Mouse (Mus musculus): ENCODE measurements at regions not wholly inside any gene's neighbourhood (a gene's known extent, or its start where the extent isn't known, plus 50 kb on each side); places are given as distances from the start of the nearest gene placed in this dataset.

- Histone ChIP-seq H3K27ac (no peak overlapping the region), H3K36me3 (no peaks in the 10 kb centered on the region), H3K4me1 (peaks cover 16% of the 10 kb centered on the region), H3K9me3 (no peaks in the 10 kb centered on the region), H3K4me3 (no peak overlapping the region), H3K27me3 (ENCODE audit: insufficient read depth, poor library complexity, severe bottlenecking) (peaks cover 45% of the 10 kb centered on the region)
- 59% methylated on average over 4 of the region's 4 CpGs for WGBS
- no peak for DNase-seq (ENCODE audit: low spot score)
Observed at GRCm38 (mm10) chr9:43667974-43668373, 75.8 kb upstream of the Nectin1 start.

- H3K9me3 ChIP-seq, result no peaks in the 10 kb centered on the region
Observed at GRCm38 (mm10) chr9:43668731-43669130, 75.1 kb upstream of the Nectin1 start.

GRCm38 (mm10) chr9:43670563-43670962, 73.2 kb upstream of the Nectin1 start:
- 38% methylated on average over 5 of the region's 5 CpGs for WGBS

More at GRCm38 (mm10) chr9:43668731-43669130, 75.1 kb upstream of the Nectin1 start:
- H3K27me3 ChIP-seq (ENCODE audit: insufficient read depth, poor library complexity, severe bottlenecking), result peaks cover 40% of the 10 kb centered on the region
- WGBS, result 69% methylated on average over 7 of the region's 7 CpGs
- peaks cover 22% of the 10 kb centered on the region for H3K4me1 ChIP-seq
- no peak overlapping the region for H3K27ac ChIP-seq
- no peak for DNase-seq (ENCODE audit: low spot score)
- H3K36me3 ChIP-seq, result no peaks in the 10 kb centered on the region
- H3K4me3 ChIP-seq, result no peak overlapping the region

GRCm38 (mm10) chr9:43673171-43673680, 70.6 kb upstream of the Nectin1 start:
- 54% methylated on average over 4 of the region's 4 CpGs for WGBS
- no peaks in the 10 kb centered on the region for H3K9me3 ChIP-seq
- no peak overlapping the region for H3K27ac ChIP-seq
- no peaks in the 10 kb centered on the region for H3K36me3 ChIP-seq
- no peak overlapping the region for H3K4me3 ChIP-seq
- H3K27me3 ChIP-seq (ENCODE audit: insufficient read depth, poor library complexity, severe bottlenecking), result peaks cover 35% of the 10 kb centered on the region
- H3K4me1 ChIP-seq, result peaks cover 32% of the 10 kb centered on the region
- DNase-seq (ENCODE audit: low spot score), result no peak

More at GRCm38 (mm10) chr9:43670563-43670962, 73.2 kb upstream of the Nectin1 start:
- Histone ChIP-seq H3K4me3 (no peak overlapping the region), H3K9me3 (no peaks in the 10 kb centered on the region), H3K36me3 (no peaks in the 10 kb centered on the region), H3K27ac (no peak overlapping the region), H3K4me1 (peaks cover 32% of the 10 kb centered on the region), H3K27me3 (ENCODE audit: insufficient read depth, poor library complexity, severe bottlenecking) (peaks cover 40% of the 10 kb centered on the region)
- no peak for DNase-seq (ENCODE audit: low spot score)

GRCm38 (mm10) chr9:43674321-43674720, 69.5 kb upstream of the Nectin1 start:
- Histone ChIP-seq H3K4me1 (peaks cover 32% of the 10 kb centered on the region), H3K27ac (no peak overlapping the region), H3K27me3 (ENCODE audit: insufficient read depth, poor library complexity, severe bottlenecking) (peaks cover 39% of the 10 kb centered on the region), H3K4me3 (no peak overlapping the region), H3K36me3 (no peaks in the 10 kb centered on the region), H3K9me3 (no peaks in the 10 kb centered on the region)
- no peak for DNase-seq (ENCODE audit: low spot score)
- WGBS, result 21% methylated on average over 8 of the region's 8 CpGs

- Histone ChIP-seq H3K4me3 (no peak overlapping the region), H3K27me3 (ENCODE audit: insufficient read depth, poor library complexity, severe bottlenecking) (peaks cover 32% of the 10 kb centered on the region)
Observed at GRCm38 (mm10) chr9:43676011-43676410, 67.8 kb upstream of the Nectin1 start.

GRCm38 (mm10) chr9:43679331-43679730, 64.5 kb upstream of the Nectin1 start:
- Histone ChIP-seq H3K9me3 (no peaks in the 10 kb centered on the region), H3K27me3 (ENCODE audit: insufficient read depth, poor library complexity, severe bottlenecking) (peaks cover 46% of the 10 kb centered on the region), H3K4me1 (peaks cover 12% of the 10 kb centered on the region), H3K4me3 (no peak overlapping the region), H3K27ac (no peak overlapping the region), H3K36me3 (no peaks in the 10 kb centered on the region)
- 40% methylated on average over 17 of the region's 17 CpGs for WGBS
- no peak for DNase-seq (ENCODE audit: low spot score)

More at GRCm38 (mm10) chr9:43676011-43676410, 67.8 kb upstream of the Nectin1 start:
- Histone ChIP-seq H3K4me1 (peaks cover 21% of the 10 kb centered on the region), H3K27ac (no peak overlapping the region), H3K36me3 (no peaks in the 10 kb centered on the region), H3K9me3 (no peaks in the 10 kb centered on the region)
- WGBS, result 79% methylated on average over 2 of the region's 2 CpGs
- no peak for DNase-seq (ENCODE audit: low spot score)

- H3K36me3 ChIP-seq, result no peaks in the 10 kb centered on the region
- H3K9me3 ChIP-seq, result no peaks in the 10 kb centered on the region
- 57% methylated on average over 3 of the region's 3 CpGs for whole genome bisulfite sequencing
- no peak overlapping the region for H3K4me3 ChIP-seq
- no peak overlapping the region for H3K27ac ChIP-seq
- 0 out of 2 replicates have a peak, but pooled peaks cover 6% of the 10 kb centered on the region for H3K4me1 ChIP-seq
- peaks cover 42% of the 10 kb centered on the region for H3K27me3 ChIP-seq (ENCODE audit: insufficient read depth, poor library complexity, severe bottlenecking)
- DNase-seq (ENCODE audit: low spot score), result no peak
Observed at GRCm38 (mm10) chr9:43681317-43681716, 62.5 kb upstream of the Nectin1 start.

- H3K9me3 ChIP-seq, result no peaks in the 10 kb centered on the region
- H3K27ac ChIP-seq, result no peak overlapping the region
- no peaks in the 10 kb centered on the region for H3K36me3 ChIP-seq
- peaks cover 38% of the 10 kb centered on the region for H3K27me3 ChIP-seq (ENCODE audit: insufficient read depth, poor library complexity, severe bottlenecking)
- no peak for DNase-seq (ENCODE audit: low spot score)
- WGBS, result 71% methylated on average over 5 of the region's 5 CpGs
- H3K4me3 ChIP-seq, result no peak overlapping the region
- 0 out of 2 replicates have a peak, but pooled peaks cover 6% of the 10 kb centered on the region for H3K4me1 ChIP-seq
Observed at GRCm38 (mm10) chr9:43682102-43682501, 61.7 kb upstream of the Nectin1 start.

- DNase-seq (ENCODE audit: low spot score), result no peak
- WGBS, result 83% methylated on average over 5 of the region's 5 CpGs
Observed at GRCm38 (mm10) chr9:43684596-43684995, 59.2 kb upstream of the Nectin1 start.

GRCm38 (mm10) chr9:43692015-43692414, 51.8 kb upstream of the Nectin1 start:
- 85% methylated on average over 1 of the region's 1 CpGs for WGBS
- no peaks in the 10 kb centered on the region for H3K36me3 ChIP-seq
- 0 out of 2 replicates have a peak, but pooled peaks cover 7% of the 10 kb centered on the region for H3K27me3 ChIP-seq (ENCODE audit: insufficient read depth, poor library complexity, severe bottlenecking)
- no peak for DNase-seq (ENCODE audit: low spot score)
- H3K9me3 ChIP-seq, result no peaks in the 10 kb centered on the region
- H3K4me3 ChIP-seq, result no peak overlapping the region
- H3K27ac ChIP-seq, result no peak overlapping the region
- peaks cover 5% of the 10 kb centered on the region; the same call in 1 of the 2 replicates for H3K4me1 ChIP-seq

More at GRCm38 (mm10) chr9:43684596-43684995, 59.2 kb upstream of the Nectin1 start:
- no peaks in the 10 kb centered on the region for H3K36me3 ChIP-seq
- 0 out of 2 replicates have a peak, but pooled peaks cover 6% of the 10 kb centered on the region for H3K4me1 ChIP-seq
- no peak overlapping the region for H3K4me3 ChIP-seq
- no peak overlapping the region for H3K27ac ChIP-seq
- peaks cover 21% of the 10 kb centered on the region for H3K27me3 ChIP-seq (ENCODE audit: insufficient read depth, poor library complexity, severe bottlenecking)
- no peaks in the 10 kb centered on the region for H3K9me3 ChIP-seq

GRCm38 (mm10) chr9:43692538-43692937, 51.2 kb upstream of the Nectin1 start:
- H3K36me3 ChIP-seq, result no peaks in the 10 kb centered on the region
- no peak overlapping the region for H3K27ac ChIP-seq
- WGBS, result 84% methylated on average over 10 of the region's 10 CpGs
- H3K9me3 ChIP-seq, result no peaks in the 10 kb centered on the region
- H3K27me3 ChIP-seq (ENCODE audit: insufficient read depth, poor library complexity, severe bottlenecking), result 0 out of 2 replicates have a peak, but pooled peaks cover 7% of the 10 kb centered on the region
- H3K4me3 ChIP-seq, result no peak overlapping the region
- no peak for DNase-seq (ENCODE audit: low spot score)
- peaks cover 5% of the 10 kb centered on the region; the same call in 1 of the 2 replicates for H3K4me1 ChIP-seq

All from heart, embryonic 10.5 days (tissue).